Mouse (Mus musculus): ENCODE data around the gene Drd5.

DNA sequence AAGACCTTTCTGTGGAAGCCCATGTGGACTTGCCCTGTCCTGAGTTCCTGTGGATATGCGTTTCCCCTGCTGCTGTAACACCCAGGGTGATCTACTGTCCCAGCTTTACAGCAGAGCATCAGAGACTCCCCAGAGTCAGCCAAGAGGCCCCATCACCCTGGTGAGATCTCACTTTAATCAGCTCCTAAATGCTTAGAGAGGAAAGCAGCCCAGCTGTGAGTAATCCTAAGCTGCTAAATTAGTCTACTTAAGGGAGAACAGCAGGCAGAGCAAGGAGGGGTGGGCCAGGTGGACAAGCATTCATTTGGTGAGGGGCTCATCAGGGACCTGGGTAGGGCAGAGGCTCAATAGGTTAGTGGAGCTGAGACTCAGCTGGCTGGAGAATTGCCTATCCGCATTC, 46.4 kb downstream of the Drd5 start:
- TF ChIP-seq CHD2 (IDR thresholded peaks at IDR 0.05; ENCODE audit: low read length) (no peak), POLR2A (IDR thresholded peaks at IDR 0.05; ENCODE audit: control insufficient read depth in 1 of 2, insufficient read depth in 1 of 2, low read depth in 1 of 2, low read length in 2 of 2, poor library complexity in 1 of 2) (no peak), POLR2AphosphoS2 (IDR thresholded peaks at IDR 0.05; ENCODE audit: low read length) (no peak)
